Mouse (Mus musculus) erythroblast, embryonic 14.5 days (primary cell): ENCODE results near the gene Col9a2. TPM values are rescaled to one million over a fixed set of nuclear protein-coding genes. Genes with fewer than 3 reads are reported as not detected.
"Not testable (repeated sequence)": the region's sequence is repeated elsewhere in the genome, so short reads cannot be mapped to it uniquely, and the experiment has no call there.

ENCODE experiments used
- H3K27me3 ChIP-seq: 2 replicates; pipeline ENCODE4 v1.6.1; 2012; ENCODE audit warnings: inconsistent platforms; ENCODE audit not compliant: control insufficient read depth
- H3K36me3 ChIP-seq: 2 replicates; pipeline ENCODE4 v1.6.1; 2012; ENCODE audit warnings: mild to moderate bottlenecking, inconsistent platforms; ENCODE audit not compliant: control insufficient read depth
- H3K4me1 ChIP-seq: 2 replicates; pipeline ENCODE4 v1.6.1; 2012; ENCODE audit warnings: inconsistent platforms; ENCODE audit not compliant: control insufficient read depth
- H3K4me3 ChIP-seq: replicated peaks from 2 replicates; pipeline ENCODE3; 2012; ENCODE audit warnings: moderate library complexity, mild to moderate bottlenecking, inconsistent platforms
- H3K9me3 ChIP-seq: 2 replicates; pipeline ENCODE4 v1.6.1; 2012; ENCODE audit warnings: low read length, inconsistent platforms, mixed read lengths; ENCODE audit not compliant: control insufficient read depth
- GATA1 ChIP-seq: IDR thresholded peaks from 2 replicates; pipeline ENCODE4 v1.6.1; 2012; ENCODE audit warnings: low read length, inconsistent platforms, mixed read lengths
- TAL1 ChIP-seq: IDR thresholded peaks from 3 replicates; pipeline ENCODE4 v1.6.1; 2012; ENCODE audit warnings: low read length, inconsistent platforms, mixed read lengths
- polyA plus RNA-seq: library from polyadenylated mRNA; stranded (reverse); fragments of >175 nt; gene quantifications from 2 replicates; pipeline ENCODE4 v1.2.3, GENCODE M21; 2012

Col9a2 gene
- polyA plus RNA-seq, 1 experiment = 0.05 TPM

DNA sequence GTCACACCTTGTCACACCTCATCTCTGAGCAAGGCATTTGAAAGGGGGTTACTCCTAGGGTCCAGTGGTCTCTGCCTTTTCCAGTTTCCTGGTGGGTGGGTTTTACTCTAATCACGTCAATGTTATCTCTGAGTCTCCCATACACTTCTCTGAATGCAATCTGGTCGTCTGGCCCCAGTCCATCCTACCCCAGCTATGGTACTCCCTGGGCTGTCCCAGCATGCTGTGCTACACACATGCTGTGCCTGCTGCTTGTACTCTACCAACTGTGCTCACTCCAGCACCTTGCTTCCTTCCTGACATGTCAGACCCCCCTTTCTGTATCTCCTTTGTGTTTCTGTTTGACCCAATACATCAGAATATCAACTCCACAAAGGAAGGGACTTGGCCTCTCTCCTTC, 17.8 kb downstream of the Col9a2 start:
- Histone ChIP-seq H3K4me3 (no peak overlapping the region), H3K4me1 (no peaks in the 10 kb centered on the region), H3K27me3 (peaks cover 18% of the 10 kb centered on the region), H3K9me3 (no peaks in the 10 kb centered on the region), H3K36me3 (peaks cover 24% of the 10 kb centered on the region)
- TF ChIP-seq GATA1 (no peak), TAL1 (no peak)

DNA sequence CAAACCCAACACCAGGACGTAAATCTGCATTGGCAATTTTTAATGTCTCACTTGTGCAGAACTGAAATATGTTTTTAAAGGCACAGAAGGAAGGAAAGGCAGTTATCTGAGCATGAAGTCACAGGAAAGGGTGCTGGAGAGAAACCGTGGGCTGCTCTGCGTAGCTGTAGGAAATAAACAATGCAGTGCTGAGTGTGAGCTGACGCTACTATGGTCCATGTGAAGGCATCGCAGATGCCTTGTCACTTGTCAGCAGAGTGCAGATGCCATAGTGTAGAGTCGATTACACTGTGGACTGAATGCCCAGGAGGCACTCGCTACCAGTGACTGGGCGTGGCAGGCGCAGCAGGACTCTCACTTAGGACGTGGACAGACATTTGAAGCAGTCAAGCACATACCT, 20.0 kb downstream of the Col9a2 start:
- not testable (repeated sequence) for H3K27me3 ChIP-seq, H3K4me1 ChIP-seq, H3K9me3 ChIP-seq, H3K4me3 ChIP-seq
- peaks cover 34% of the 10 kb centered on the region for H3K36me3 ChIP-seq

DNA sequence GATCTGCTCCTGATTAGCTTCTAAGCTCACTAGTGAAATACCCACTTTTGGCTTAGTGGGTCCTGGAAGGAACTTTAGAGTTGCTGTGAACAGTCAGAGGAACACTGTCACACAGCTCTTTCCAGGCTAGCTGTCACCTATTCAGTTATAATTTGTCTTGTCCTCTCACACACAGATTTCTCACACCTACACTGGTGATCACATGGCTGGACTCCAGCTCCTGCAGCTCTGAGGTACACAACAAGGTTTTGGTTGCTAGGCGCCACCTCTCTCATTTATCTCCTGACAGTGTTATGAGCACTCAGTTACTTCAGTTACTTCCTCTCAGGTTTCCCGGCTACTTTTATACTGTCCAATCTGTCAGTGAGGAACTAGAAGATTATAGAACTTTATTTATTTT, 26.2 kb downstream of the Col9a2 start:
- no peak for TF ChIP-seq GATA1
- no peak for TF ChIP-seq TAL1
- H3K27me3 ChIP-seq = no peaks in the 10 kb centered on the region
- H3K36me3 ChIP-seq = peaks cover 50% of the 10 kb centered on the region
- H3K4me1 ChIP-seq = no peaks in the 10 kb centered on the region
- no peak overlapping the region for H3K4me3 ChIP-seq
- no peaks in the 10 kb centered on the region for H3K9me3 ChIP-seq

DNA sequence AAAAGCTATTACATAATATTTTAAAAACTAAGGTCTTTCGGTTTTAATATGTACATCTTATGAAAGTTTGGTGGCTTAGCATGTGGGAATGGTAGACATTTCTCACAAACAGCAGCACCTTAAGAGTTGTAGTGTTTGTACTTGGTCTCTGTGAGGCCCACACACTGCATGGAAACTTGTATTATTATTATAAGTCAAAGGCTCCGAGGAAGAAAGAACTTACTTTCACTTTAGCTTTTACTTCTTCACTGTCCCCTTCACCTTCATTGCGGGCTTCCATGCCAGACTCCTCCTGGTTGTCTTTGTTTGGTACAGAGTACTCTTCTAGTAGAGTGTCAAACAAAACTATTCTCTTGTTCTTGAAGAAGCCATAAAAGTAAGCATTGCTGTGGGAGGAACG, 35.1 kb downstream of the Col9a2 start:
- no peaks in the 10 kb centered on the region for H3K9me3 ChIP-seq
- TF ChIP-seq GATA1 (no peak), TAL1 (no peak)
- no peaks in the 10 kb centered on the region for H3K27me3 ChIP-seq
- H3K4me3 ChIP-seq = no peak overlapping the region
- peaks cover 52% of the 10 kb centered on the region for H3K36me3 ChIP-seq
- no peaks in the 10 kb centered on the region for H3K4me1 ChIP-seq

DNA sequence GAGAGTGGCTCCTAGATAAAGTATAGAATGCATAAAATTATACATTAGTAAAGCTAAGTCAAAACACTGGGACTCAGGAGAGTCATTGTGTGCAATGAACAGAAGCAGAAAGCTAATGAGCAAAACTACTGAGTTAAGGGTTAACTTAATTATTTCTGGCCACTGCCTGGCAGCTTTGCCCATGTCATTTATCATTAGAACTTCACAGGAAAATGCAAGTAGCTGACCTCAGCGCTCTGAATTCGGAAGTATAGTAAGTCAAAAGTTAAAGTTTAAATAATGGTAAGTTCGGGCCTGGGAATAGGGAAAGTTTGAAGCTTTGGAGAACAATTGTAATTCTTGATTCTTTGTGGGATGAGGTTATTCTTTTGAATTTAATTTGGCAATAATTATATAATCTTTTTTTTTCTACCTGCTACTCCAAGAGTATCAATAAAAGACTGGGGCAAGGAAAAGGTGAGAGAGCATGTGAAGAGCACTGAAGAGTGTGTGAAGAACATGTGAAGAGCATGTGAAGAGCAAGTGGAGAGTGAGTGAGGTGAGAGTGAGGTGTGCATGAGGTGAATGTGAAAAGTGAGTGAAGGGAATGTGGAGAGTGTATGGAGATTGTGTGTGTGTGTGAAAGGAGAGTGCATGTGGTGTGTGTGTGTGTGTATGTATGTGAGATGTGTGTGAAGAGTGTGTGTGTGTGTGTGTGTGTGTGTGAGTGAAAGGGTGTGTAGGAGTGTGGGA, 38.9 kb downstream of the Col9a2 start:
- Histone ChIP-seq H3K9me3 (no peaks in the 10 kb centered on the region), H3K27me3 (no peaks in the 10 kb centered on the region), H3K4me3 (no peak overlapping the region), H3K36me3 (peaks cover 74% of the 10 kb centered on the region), H3K4me1 (no peaks in the 10 kb centered on the region)
- TF ChIP-seq GATA1 = no peak
- no peak for TF ChIP-seq TAL1

DNA sequence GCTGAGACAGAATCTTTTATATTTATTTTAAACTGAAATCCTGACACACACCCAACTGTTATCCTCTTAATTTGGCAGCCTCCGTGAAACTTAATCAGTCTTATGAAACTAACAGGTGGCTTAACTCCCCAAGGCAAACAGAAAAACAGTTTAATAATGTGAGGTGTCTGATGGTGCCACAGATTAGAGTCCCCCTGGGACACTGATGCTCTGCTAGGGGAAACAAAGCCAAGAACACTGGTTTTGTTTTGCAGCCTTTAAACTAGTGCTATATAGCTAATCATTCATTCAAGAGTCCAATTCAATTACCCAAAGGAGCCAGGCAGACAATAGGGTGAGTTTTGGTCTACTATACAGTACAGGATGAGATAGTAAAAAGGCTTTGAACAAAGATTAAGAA, 41.2 kb downstream of the Col9a2 start:
- no peaks in the 10 kb centered on the region for H3K27me3 ChIP-seq
- peaks cover 76% of the 10 kb centered on the region for H3K36me3 ChIP-seq
- no peak for TF ChIP-seq TAL1
- TF ChIP-seq GATA1 = no peak
- no peaks in the 10 kb centered on the region for H3K9me3 ChIP-seq
- H3K4me3 ChIP-seq = no peak overlapping the region
- no peaks in the 10 kb centered on the region for H3K4me1 ChIP-seq

DNA sequence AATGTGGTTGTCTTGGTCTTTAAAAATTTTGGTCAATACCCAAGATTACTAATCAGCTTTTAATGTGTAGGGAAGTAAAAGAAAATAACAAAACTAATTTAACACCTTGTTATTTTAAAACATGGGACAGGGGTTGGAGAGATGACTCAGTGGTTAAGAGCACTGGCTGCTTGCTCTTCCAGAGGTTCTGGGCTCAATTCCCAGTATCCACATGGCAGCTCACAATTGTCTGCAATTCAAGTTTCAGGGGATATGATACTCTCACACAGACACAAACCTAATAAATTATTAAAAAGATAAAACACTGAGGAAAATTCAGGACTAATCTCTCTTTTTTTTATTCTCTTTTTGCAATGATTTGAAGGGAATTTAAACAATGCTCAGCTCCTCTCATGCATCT, 45.3 kb downstream of the Col9a2 start:
- TF ChIP-seq GATA1 (no peak), TAL1 (no peak)
- H3K4me3 ChIP-seq = no peak overlapping the region
- H3K27me3 ChIP-seq = no peaks in the 10 kb centered on the region
- H3K4me1 ChIP-seq = no peaks in the 10 kb centered on the region
- no peaks in the 10 kb centered on the region for H3K9me3 ChIP-seq
- peaks cover 75% of the 10 kb centered on the region for H3K36me3 ChIP-seq

DNA sequence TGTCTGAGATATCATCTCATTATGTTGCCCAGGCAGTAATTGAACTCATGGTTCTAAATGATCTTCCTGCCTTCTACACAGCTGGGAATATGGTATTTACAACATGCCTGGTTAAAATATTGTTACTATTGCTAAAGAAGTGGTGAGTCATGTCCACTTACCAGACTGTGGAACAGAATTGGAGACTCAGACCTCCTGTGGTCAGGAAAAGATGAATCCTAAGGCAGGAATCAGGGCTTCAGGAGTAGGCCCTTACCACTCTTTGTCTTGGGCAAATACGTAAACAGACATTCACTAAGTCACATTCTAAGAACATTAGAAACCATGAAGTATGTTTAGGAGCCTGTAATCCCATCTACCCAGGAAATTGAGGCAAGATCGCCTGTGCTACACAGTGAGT, 49.5 kb downstream of the Col9a2 start:
- H3K27me3 ChIP-seq = no peaks in the 10 kb centered on the region
- no peak overlapping the region for H3K4me3 ChIP-seq
- no peaks in the 10 kb centered on the region; the same call in 1 of the 2 replicates for H3K4me1 ChIP-seq
- H3K36me3 ChIP-seq = peaks cover 77% of the 10 kb centered on the region
- peaks cover 2% of the 10 kb centered on the region for H3K9me3 ChIP-seq
- TF ChIP-seq TAL1 = no peak
- TF ChIP-seq GATA1 = no peak

DNA sequence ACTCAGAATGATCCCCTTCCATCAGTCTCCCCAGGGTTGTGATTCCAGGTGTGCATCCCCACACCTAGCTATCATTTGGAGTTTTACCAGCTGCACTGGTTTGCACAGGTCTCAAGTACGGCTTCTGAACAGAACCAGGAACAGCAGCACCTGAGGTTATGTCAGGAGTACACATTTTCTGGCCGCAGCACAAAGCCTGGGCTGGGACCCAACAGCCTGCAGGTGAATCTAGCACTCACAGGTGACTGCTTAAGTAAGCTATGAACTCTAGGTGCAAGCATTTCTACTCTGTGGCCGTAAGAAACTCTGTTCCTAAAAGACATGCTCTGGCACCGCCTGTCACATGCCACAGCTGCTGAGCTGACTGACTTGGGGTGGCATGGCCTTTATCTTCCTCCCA, 51.0 kb downstream of the Col9a2 start:
- no peaks in the 10 kb centered on the region for H3K27me3 ChIP-seq
- peaks cover 2% of the 10 kb centered on the region for H3K9me3 ChIP-seq
- no peak overlapping the region for H3K4me3 ChIP-seq
- H3K36me3 ChIP-seq = peaks cover 83% of the 10 kb centered on the region
- peaks cover under 1% of the 10 kb centered on the region; the same call in 1 of the 2 replicates for H3K4me1 ChIP-seq
- TF ChIP-seq GATA1 (no peak), TAL1 (no peak)
